Mouse (Mus musculus) embryonic facial prominence, embryonic 13.5 days (tissue): Measurements from ENCODE around the gene Vmn2r108. TPM values are rescaled to one million over a fixed set of nuclear protein-coding genes. Genes with fewer than 3 reads are reported as not detected.
"Not testable (repeated sequence)": the region's sequence is repeated elsewhere in the genome, so short reads cannot be mapped to it uniquely, and the experiment has no call there.

Experiments used
- ATAC-seq: fragments of 200-750 bp; cut with Nextera tagmentation; 2 replicates; pipeline ENCODE4 v1.8.0; 2017; ENCODE audit warnings: low read depth; ENCODE audit not compliant: insufficient number of reproducible peaks, insufficient read depth, low FRiP score, low TSS enrichment
- H3K27ac ChIP-seq: fragments of 300-500 bp; sonication (generic); 2 replicates; pipeline ENCODE4 v1.5.1; 2015; ENCODE audit warnings: moderate library complexity, mild to moderate bottlenecking, inconsistent platforms
- H3K27me3 ChIP-seq: fragments of 300-500 bp; sonication (generic); 2 replicates; pipeline ENCODE4 v1.6.1; 2015; ENCODE audit warnings: mild to moderate bottlenecking, inconsistent platforms
- H3K36me3 ChIP-seq: fragments of 300-500 bp; sonication (generic); 2 replicates; pipeline ENCODE4 v1.6.1; 2015; ENCODE audit warnings: mild to moderate bottlenecking, inconsistent platforms
- H3K4me1 ChIP-seq: fragments of 300-500 bp; sonication (generic); 2 replicates; pipeline ENCODE4 v1.6.1; 2015; ENCODE audit warnings: inconsistent platforms
- H3K4me2 ChIP-seq: fragments of 300-500 bp; sonication (generic); 2 replicates; pipeline ENCODE4 v1.6.1; 2015; ENCODE audit warnings: moderate library complexity, mild to moderate bottlenecking, inconsistent platforms
- H3K4me3 ChIP-seq: fragments of 300-500 bp; sonication (generic); 2 replicates; pipeline ENCODE4 v1.5.1; 2015; ENCODE audit warnings: mild to moderate bottlenecking, inconsistent platforms
- H3K9ac ChIP-seq: fragments of 300-500 bp; sonication (generic); 2 replicates; pipeline ENCODE4 v1.6.1; 2015; ENCODE audit warnings: mild to moderate bottlenecking, inconsistent platforms
- H3K9me3 ChIP-seq: fragments of 300-500 bp; sonication (generic); 2 replicates; pipeline ENCODE4 v1.6.1; 2016; ENCODE audit warnings: inconsistent platforms
- WGBS: fragments of 180-500 bp; shearing (Covaris S2); methylation state at CpG from one replicate; pipeline ENCODE4 v1.1.7; 2015; ENCODE audit warnings: mixed read lengths; 5-methylcytosine and 5-hydroxymethylcytosine counted together
- polyA plus RNA-seq: library from polyadenylated mRNA; unstranded; fragments of >200 nt; fragmentation: Nextera tagmentation; extraction: Ambion mirVana; gene quantifications from 2 replicates; pipeline ENCODE4 v1.2.1, GENCODE M21; 2015

Vmn2r108 gene
- not detected in 2 replicates for polyA plus RNA-seq

DNA sequence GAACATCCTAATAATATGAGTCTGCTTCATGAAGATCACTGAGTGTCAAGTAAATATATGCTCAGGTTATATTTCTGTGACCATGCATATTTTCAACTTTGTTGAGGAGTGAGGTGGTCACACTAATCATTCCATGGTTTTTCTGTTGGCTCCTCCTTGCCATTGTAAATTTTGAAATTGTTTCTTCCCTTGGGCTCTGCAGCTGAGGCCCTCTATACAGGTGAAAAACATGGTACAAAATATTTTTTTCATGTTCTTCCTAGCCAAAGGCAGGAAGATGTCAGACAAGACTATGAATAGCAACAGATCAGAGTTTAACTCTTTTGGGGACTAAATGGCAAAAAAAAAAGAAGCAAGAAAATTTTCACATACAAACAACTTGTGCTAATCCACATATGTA, at the start of gene Vmn2r108:
Gene Vmn2r108, minus strand, starts transcription at position 101 of the 400 bp plus-strand sequence.
- Histone ChIP-seq H3K27ac (no peak within 1 kb of the TSS), H3K9me3 (no peaks in the 10 kb centered on the region), H3K9ac (no peak within 1 kb of the TSS), H3K4me1 (no peaks in the 10 kb centered on the region), H3K4me2 (no peak within 1 kb of the TSS), H3K27me3 (no peaks in the 10 kb centered on the region), H3K36me3 (no peaks in the 10 kb centered on the region), H3K4me3 (no peak within 1 kb of the TSS)
- no peak for ATAC-seq

DNA sequence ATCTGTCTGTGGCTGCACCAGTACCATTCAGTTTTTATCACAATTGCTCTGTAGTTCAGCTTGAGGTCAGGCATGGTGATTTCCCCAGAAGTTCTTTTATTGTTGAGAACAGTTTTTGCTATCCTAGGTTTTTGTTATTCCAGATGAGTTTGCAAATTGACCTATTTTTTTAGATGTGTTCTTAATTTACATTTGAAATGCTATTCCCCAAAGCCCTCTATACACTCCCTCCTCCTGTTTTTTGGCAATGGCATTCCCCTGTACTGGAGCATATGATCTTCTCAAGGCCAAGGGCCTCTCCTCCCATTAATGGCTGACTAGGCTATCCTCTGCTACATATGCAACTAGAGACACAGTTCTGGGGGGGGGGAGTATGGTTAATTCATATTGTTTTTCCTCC, 27.1 kb upstream of the Vmn2r108 start:
- not testable (repeated sequence) for H3K4me2 ChIP-seq, H3K9ac ChIP-seq, H3K27me3 ChIP-seq, ATAC-seq, H3K4me3 ChIP-seq, H3K4me1 ChIP-seq, H3K36me3 ChIP-seq, H3K9me3 ChIP-seq, H3K27ac ChIP-seq

DNA sequence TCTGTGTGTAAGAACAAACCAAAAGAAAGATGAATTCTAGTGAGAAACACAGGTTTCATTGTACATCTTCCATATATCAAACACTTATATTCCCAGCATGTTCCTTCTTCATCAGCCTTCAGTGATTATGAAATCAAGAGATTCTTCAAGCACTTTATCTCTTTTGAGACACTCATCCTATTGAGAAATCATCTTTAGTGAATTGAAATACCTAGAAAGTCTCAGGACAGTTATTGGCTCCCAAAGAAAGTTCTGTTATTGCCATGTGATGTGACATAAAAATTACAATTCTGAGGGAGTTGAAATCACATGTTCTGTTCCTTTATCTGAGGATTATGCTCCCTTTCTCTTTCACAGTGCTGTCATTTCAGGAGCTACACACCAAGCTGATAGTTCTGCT, 16.7 kb upstream of the Vmn2r108 start, which contains the start of gene Vmn1r225:
Gene Vmn1r225, plus strand, starts transcription at position 301 of the 400 bp plus-strand sequence.
- H3K36me3 ChIP-seq = no peaks in the 10 kb centered on the region
- peaks cover 7% of the 10 kb centered on the region; the same call in 1 of the 2 replicates for H3K9me3 ChIP-seq
- H3K4me3 ChIP-seq = no peak within 1 kb of the TSS
- H3K4me2 ChIP-seq = no peak within 1 kb of the TSS
- ATAC-seq = no peak
- no peak within 1 kb of the TSS for H3K27ac ChIP-seq
- H3K9ac ChIP-seq = no peak within 1 kb of the TSS
- H3K27me3 ChIP-seq = no peaks in the 10 kb centered on the region
- H3K4me1 ChIP-seq = no peaks in the 10 kb centered on the region

DNA sequence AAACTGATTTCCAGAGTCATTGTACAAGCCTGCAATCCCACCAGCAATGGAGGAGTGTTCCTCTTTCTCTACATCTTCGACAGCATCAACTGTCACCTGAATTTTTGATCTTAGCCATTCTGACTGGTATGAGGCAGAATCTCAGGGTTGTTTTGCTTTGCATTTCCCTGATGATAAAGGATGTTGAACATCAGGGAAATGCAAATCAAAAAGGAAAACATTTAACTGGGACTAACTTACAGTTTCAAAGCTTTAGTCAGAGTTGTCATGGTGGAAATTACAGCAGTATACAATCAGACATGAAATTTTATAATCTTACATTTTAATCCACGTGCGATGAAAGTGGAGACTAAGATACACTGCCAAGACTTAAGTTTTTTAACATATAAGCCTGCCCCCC, 7.8 kb downstream of the Vmn2r108 start:
- 64% methylated on average over 3 of the region's 3 CpGs for WGBS
- no peak overlapping the region for H3K27ac ChIP-seq
- no peaks in the 10 kb centered on the region for H3K27me3 ChIP-seq
- H3K9ac ChIP-seq = no peak overlapping the region
- no peak overlapping the region for H3K4me3 ChIP-seq
- no peak for ATAC-seq
- H3K4me2 ChIP-seq = no peak overlapping the region
- no peaks in the 10 kb centered on the region for H3K36me3 ChIP-seq
- H3K4me1 ChIP-seq = no peaks in the 10 kb centered on the region
- peaks cover 3% of the 10 kb centered on the region; the same call in 1 of the 2 replicates for H3K9me3 ChIP-seq

DNA sequence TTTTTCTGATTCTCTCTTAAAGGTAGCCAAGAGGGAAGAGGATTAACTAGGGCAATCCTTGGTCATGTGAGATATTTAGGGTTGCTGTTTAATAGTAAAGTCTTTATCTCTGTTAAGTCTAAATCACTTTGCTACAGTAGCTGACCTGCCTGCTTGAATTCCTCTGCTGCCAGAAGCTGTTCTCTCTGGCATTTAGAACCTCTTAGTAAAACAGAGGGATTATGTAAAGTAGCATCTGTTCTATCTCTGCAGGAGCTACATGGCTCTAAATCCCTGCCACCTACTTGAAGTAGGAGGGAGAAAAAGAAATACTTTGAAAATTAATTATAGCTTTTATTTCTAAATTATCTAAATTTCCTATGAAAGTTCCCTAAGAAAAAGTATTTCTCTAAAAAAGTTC, 41.9 kb downstream of the Vmn2r108 start:
- Histone ChIP-seq H3K27ac (no peak overlapping the region), H3K4me3 (no peak overlapping the region), H3K36me3 (no peaks in the 10 kb centered on the region), H3K9ac (no peak overlapping the region), H3K9me3 (peaks cover 13% of the 10 kb centered on the region), H3K27me3 (no peaks in the 10 kb centered on the region), H3K4me2 (no peak overlapping the region), H3K4me1 (no peaks in the 10 kb centered on the region)
- no peak for ATAC-seq

DNA sequence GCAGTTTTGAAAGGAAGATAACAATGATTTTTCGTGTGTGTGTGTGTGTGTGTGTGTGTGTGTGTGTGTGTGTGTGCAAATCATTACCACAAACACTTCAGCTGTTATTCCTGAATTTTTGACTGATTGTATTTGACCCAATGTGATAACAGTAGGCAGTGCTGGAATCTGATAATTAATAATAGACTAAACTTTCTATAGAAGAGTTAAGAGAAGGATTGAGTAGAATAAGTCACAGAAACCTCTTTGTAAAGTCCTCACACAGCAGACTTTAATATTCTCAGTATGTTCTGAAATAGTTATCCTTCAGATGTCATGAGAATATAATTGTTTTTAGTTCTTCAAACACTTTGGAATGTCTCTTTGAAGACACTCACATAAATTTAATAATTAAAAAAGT, 67.3 kb downstream of the Vmn2r108 start, which contains the start of gene Vmn1r224:
Gene Vmn1r224, plus strand, starts transcription at position 301 of the 400 bp plus-strand sequence.
- Histone ChIP-seq H3K9me3 (peaks cover 9% of the 10 kb centered on the region; the same call in 1 of the 2 replicates), H3K36me3 (no peaks in the 10 kb centered on the region), H3K27ac (no peak within 1 kb of the TSS), H3K4me1 (no peaks in the 10 kb centered on the region), H3K27me3 (no peaks in the 10 kb centered on the region), H3K9ac (no peak within 1 kb of the TSS), H3K4me2 (no peak within 1 kb of the TSS), H3K4me3 (no peak within 1 kb of the TSS)
- ATAC-seq = no peak
- 16% methylated on average over 1 of the region's 1 CpGs for WGBS

Other genes starting within 250 kb of the Vmn2r108 start
- gene Vmn2r105, start 246.3 kb downstream of the Vmn2r108 start, polyA plus RNA-seq = not detected in 2 replicates
- gene Vmn2r106, start 195.8 kb downstream of the Vmn2r108 start, polyA plus RNA-seq = not detected in 2 replicates
- gene Vmn2r107, start 136.1 kb downstream of the Vmn2r108 start, polyA plus RNA-seq = not detected in 2 replicates
- gene Vmn1r224, start 67.2 kb downstream of the Vmn2r108 start, polyA plus RNA-seq = not detected in 2 replicates
- gene Vmn1r225, start 16.8 kb upstream of the Vmn2r108 start, polyA plus RNA-seq = not detected in 2 replicates
- not detected in 2 replicates for gene Vmn2r109, start 83.4 kb upstream of the Vmn2r108 start, polyA plus RNA-seq
- gene Vmn2r110, start 115.1 kb upstream of the Vmn2r108 start, polyA plus RNA-seq = 0.03 TPM in 1 of 2 replicates, not detected in the other
- not detected in 2 replicates for gene Fpr-rs3, start 143.5 kb upstream of the Vmn2r108 start, polyA plus RNA-seq
- not detected in 2 replicates for gene Vmn1r226, start 201.5 kb upstream of the Vmn2r108 start, polyA plus RNA-seq
- not detected in 2 replicates for gene Vmn1r227, start 248.5 kb upstream of the Vmn2r108 start, polyA plus RNA-seq